Mouse (Mus musculus) forebrain, embryonic 13.5 days (tissue): Measurements from ENCODE around the gene A930018P22Rik. TPM values are rescaled to one million over a fixed set of nuclear protein-coding genes. Genes with fewer than 3 reads are reported as not detected.
A peak's percentile ranks its signal among the peaks of the same experiment; 100 is the strongest.

Experiments
- ATAC-seq: fragments of 200-750 bp; cut with Nextera tagmentation; 2 replicates; pipeline ENCODE4 v1.8.0; 2017
- H3K27ac ChIP-seq: fragments of 300-500 bp; sonication (generic); 2 replicates; pipeline ENCODE4 v1.5.1; 2015; ENCODE audit warnings: inconsistent platforms, mild to moderate bottlenecking, moderate library complexity
- H3K27me3 ChIP-seq: fragments of 300-500 bp; sonication (generic); 2 replicates; pipeline ENCODE4 v1.6.1; 2015; ENCODE audit warnings: mild to moderate bottlenecking, inconsistent platforms
- H3K36me3 ChIP-seq: fragments of 300-500 bp; sonication (generic); 2 replicates; pipeline ENCODE4 v1.6.1; 2015; ENCODE audit warnings: mild to moderate bottlenecking, inconsistent platforms; ENCODE audit not compliant: poor library complexity, severe bottlenecking
- H3K4me1 ChIP-seq: fragments of 300-500 bp; sonication (generic); 2 replicates; pipeline ENCODE4 v1.6.1; 2015; ENCODE audit warnings: inconsistent platforms
- H3K4me2 ChIP-seq: fragments of 300-500 bp; sonication (generic); 2 replicates; pipeline ENCODE4 v1.6.1; 2015; ENCODE audit warnings: inconsistent platforms, mild to moderate bottlenecking, moderate library complexity
- H3K4me3 ChIP-seq: fragments of 300-500 bp; sonication (generic); 2 replicates; pipeline ENCODE4 v1.5.1; 2015; ENCODE audit warnings: mild to moderate bottlenecking, inconsistent platforms
- H3K9ac ChIP-seq: fragments of 300-500 bp; sonication (generic); 2 replicates; pipeline ENCODE4 v1.6.1; 2015; ENCODE audit warnings: mild to moderate bottlenecking, inconsistent platforms
- H3K9me3 ChIP-seq: fragments of 300-500 bp; sonication (generic); replicated peaks from 2 replicates; pipeline ENCODE4 v1.6.1; 2016; ENCODE audit warnings: inconsistent platforms
- WGBS: fragments of 180-500 bp; shearing (Covaris S2); methylation state at CpG from one replicate; pipeline ENCODE4 v1.1.7; 2015; 5-methylcytosine and 5-hydroxymethylcytosine counted together
- polyA plus RNA-seq: library from polyadenylated mRNA; unstranded; fragments of >200 nt; fragmentation: Nextera tagmentation; extraction: Ambion mirVana; gene quantifications from 2 replicates; pipeline ENCODE4 v1.2.1, GENCODE M21; 2015

Gene A930018P22Rik
- polyA plus RNA-seq, 1 experiment from 2014 or later = not detected

GRCm38 (mm10) chr2:104121681-104122504, 676 bp upstream of the A930018P22Rik start:
- ATAC-seq = no peak; the same call in 1 of the 2 replicates
- WGBS = 76% methylated on average over 8 of the region's 8 CpGs

GRCm38 (mm10) chr2:104123540-104123939, 971 bp downstream of the A930018P22Rik start:
- Histone ChIP-seq H3K4me3 (peak overlapping the region; percentile 74), H3K36me3 (no peaks in the 10 kb centered on the region), H3K4me1 (peaks cover 6% of the 10 kb centered on the region; the same call in 1 of the 2 replicates), H3K27ac (no peak overlapping the region), H3K27me3 (peaks cover 22% of the 10 kb centered on the region), H3K4me2 (peak overlapping the region; percentile 91), H3K9me3 (no peaks in the 10 kb centered on the region), H3K9ac (no peak overlapping the region)
- ATAC-seq = no peak
- WGBS = 54% methylated on average over 3 of the region's 3 CpGs

More at GRCm38 (mm10) chr2:104121681-104122504, 676 bp upstream of the A930018P22Rik start:
- Histone ChIP-seq H3K4me1 (peaks cover 6% of the 10 kb centered on the region; the same call in 1 of the 2 replicates), H3K4me3 (peak overlapping the region; percentile 74), H3K27me3 (peaks cover 20% of the 10 kb centered on the region), H3K27ac (no peak overlapping the region), H3K9me3 (no peaks in the 10 kb centered on the region), H3K36me3 (no peaks in the 10 kb centered on the region), H3K9ac (no peak overlapping the region), H3K4me2 (peak overlapping the region; percentile 91)

DNA sequence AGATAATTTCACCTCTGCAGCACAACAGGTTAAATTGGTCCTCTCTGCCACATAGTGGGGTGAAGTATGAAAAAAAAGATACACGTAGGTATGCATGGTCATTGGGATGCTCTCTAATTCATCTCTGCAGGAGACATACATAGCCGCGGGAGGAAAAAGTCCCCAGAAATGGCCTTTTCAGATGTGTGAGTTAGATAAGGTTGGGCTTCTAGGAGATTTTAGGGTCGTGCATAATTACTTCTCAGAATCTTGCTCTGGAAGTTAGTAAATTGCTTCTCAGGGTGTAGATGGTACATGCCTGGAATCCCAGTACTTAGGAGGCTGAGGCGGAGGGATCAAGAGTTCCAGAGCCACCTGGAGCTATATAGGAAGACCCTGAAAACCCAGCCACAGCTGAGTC, 1.5 kb downstream of the A930018P22Rik start:
- Histone ChIP-seq H3K36me3 (no peaks in the 10 kb centered on the region), H3K4me3 (no peak overlapping the region), H3K4me2 (no peak overlapping the region), H3K27me3 (peaks cover 22% of the 10 kb centered on the region), H3K4me1 (peaks cover 6% of the 10 kb centered on the region; the same call in 1 of the 2 replicates), H3K9me3 (no peaks in the 10 kb centered on the region), H3K27ac (no peak overlapping the region), H3K9ac (no peak overlapping the region)
- WGBS = 80% methylated on average over 5 of the region's 5 CpGs
- no peak for ATAC-seq

DNA sequence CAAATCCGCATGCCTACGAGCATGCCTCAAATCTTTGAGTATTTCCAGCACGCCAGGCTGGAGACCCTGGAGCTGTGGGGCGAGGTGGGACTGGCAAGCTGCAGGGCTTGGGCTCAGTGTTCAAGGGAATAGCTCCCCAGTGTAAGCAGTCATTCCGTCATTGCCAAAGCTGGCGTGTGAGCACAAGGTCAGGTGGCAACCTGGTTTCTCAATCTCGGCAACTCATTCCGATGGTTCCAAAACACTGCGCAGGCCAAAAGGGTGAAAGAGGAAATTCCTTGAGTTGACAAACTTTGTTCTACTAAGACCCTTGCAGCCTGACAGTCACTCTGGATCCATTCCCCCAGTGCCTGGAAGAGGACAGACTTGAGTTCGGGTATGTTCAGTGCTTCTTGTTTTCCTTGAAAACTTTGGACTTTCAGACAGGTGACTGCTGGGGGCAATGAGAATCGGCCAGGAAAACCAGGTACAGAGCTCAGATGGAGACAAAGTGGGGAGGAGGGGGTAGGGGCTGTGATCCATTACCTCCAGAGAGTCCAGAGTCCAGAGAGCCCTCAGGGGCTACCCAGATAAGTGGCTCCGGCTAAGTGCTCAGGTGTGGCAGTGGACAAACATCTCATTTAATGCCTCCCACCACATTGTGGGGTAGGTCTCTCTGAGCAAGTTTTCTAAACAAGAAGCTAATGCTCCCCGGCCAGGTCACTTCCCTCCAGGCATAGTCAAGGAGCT, 6.4 kb downstream of the A930018P22Rik start:
- no peaks in the 10 kb centered on the region for H3K4me1 ChIP-seq
- H3K9ac ChIP-seq = no peak overlapping the region
- H3K27me3 ChIP-seq = peaks cover 11% of the 10 kb centered on the region
- no peaks in the 10 kb centered on the region for H3K9me3 ChIP-seq
- no peak overlapping the region for H3K27ac ChIP-seq
- no peaks in the 10 kb centered on the region for H3K36me3 ChIP-seq
- WGBS = 90% methylated on average over 13 of the region's 13 CpGs
- no peak overlapping the region for H3K4me3 ChIP-seq
- H3K4me2 ChIP-seq = no peak overlapping the region
- no peak for ATAC-seq

GRCm38 (mm10) chr2:104130165-104130564, 7.6 kb downstream of the A930018P22Rik start:
- 81% methylated on average over 6 of the region's 6 CpGs for WGBS
- H3K27me3 ChIP-seq = peaks cover 6% of the 10 kb centered on the region
- no peaks in the 10 kb centered on the region for H3K9me3 ChIP-seq
- no peak overlapping the region for H3K4me3 ChIP-seq
- H3K27ac ChIP-seq = no peak overlapping the region
- no peaks in the 10 kb centered on the region for H3K4me1 ChIP-seq
- no peak overlapping the region for H3K4me2 ChIP-seq
- H3K9ac ChIP-seq = no peak overlapping the region
- no peaks in the 10 kb centered on the region for H3K36me3 ChIP-seq
- no peak for ATAC-seq

DNA sequence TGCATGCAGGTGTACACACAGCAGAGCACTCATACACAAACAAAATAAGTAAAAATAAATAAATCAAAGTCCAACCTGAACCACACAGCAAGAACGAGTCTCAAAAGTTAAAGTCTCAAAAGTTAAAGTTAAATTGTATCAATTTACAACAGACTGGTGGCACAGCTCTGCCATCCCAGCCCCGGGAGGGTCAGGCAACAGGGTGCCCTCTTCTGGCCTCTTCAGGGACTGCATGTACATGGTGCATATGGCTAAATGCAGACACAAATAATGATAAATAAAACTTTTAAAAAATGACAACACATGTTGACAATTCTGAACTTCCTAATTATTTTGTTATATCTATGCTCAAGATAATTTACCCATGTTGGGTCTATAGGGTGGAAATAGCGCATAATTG, 8.4 kb downstream of the A930018P22Rik start:
- Histone ChIP-seq H3K27me3 (peaks cover 6% of the 10 kb centered on the region; the same call in 1 of the 2 replicates), H3K4me3 (no peak overlapping the region)
- WGBS = 67% methylated on average over 3 of the region's 3 CpGs

GRCm38 (mm10) chr2:104132266-104132859, 9.8 kb downstream of the A930018P22Rik start:
- H3K9me3 ChIP-seq = no peaks in the 10 kb centered on the region
- no peaks in the 10 kb centered on the region for H3K36me3 ChIP-seq
- no peak overlapping the region for H3K4me3 ChIP-seq
- ATAC-seq = no peak
- peaks cover under 1% of the 10 kb centered on the region; the same call in 1 of the 2 replicates for H3K27me3 ChIP-seq
- H3K9ac ChIP-seq = no peak overlapping the region
- no peaks in the 10 kb centered on the region for H3K4me1 ChIP-seq
- no peak overlapping the region for H3K27ac ChIP-seq
- no peak overlapping the region for H3K4me2 ChIP-seq
- WGBS = 81% methylated on average over 7 of the region's 7 CpGs

More for the DNA sequence above, 8.4 kb downstream of the A930018P22Rik start:
- H3K36me3 ChIP-seq = no peaks in the 10 kb centered on the region
- ATAC-seq = no peak
- no peak overlapping the region for H3K4me2 ChIP-seq
- no peak overlapping the region for H3K9ac ChIP-seq
- no peaks in the 10 kb centered on the region for H3K9me3 ChIP-seq
- no peaks in the 10 kb centered on the region for H3K4me1 ChIP-seq
- no peak overlapping the region for H3K27ac ChIP-seq

- no peak overlapping the region for H3K27ac ChIP-seq
- WGBS = 56% methylated on average over 11 of the region's 12 CpGs
- no peaks in the 10 kb centered on the region for H3K36me3 ChIP-seq
- ATAC-seq = no peak
- no peak overlapping the region for H3K4me3 ChIP-seq
- no peak overlapping the region for H3K4me2 ChIP-seq
- no peak overlapping the region for H3K9ac ChIP-seq
- no peaks in the 10 kb centered on the region for H3K27me3 ChIP-seq
- no peaks in the 10 kb centered on the region for H3K9me3 ChIP-seq
- H3K4me1 ChIP-seq = no peaks in the 10 kb centered on the region
These were observed 10.7 kb downstream of the A930018P22Rik start for GRCm38 (mm10) chr2:104133042-104133810.

DNA sequence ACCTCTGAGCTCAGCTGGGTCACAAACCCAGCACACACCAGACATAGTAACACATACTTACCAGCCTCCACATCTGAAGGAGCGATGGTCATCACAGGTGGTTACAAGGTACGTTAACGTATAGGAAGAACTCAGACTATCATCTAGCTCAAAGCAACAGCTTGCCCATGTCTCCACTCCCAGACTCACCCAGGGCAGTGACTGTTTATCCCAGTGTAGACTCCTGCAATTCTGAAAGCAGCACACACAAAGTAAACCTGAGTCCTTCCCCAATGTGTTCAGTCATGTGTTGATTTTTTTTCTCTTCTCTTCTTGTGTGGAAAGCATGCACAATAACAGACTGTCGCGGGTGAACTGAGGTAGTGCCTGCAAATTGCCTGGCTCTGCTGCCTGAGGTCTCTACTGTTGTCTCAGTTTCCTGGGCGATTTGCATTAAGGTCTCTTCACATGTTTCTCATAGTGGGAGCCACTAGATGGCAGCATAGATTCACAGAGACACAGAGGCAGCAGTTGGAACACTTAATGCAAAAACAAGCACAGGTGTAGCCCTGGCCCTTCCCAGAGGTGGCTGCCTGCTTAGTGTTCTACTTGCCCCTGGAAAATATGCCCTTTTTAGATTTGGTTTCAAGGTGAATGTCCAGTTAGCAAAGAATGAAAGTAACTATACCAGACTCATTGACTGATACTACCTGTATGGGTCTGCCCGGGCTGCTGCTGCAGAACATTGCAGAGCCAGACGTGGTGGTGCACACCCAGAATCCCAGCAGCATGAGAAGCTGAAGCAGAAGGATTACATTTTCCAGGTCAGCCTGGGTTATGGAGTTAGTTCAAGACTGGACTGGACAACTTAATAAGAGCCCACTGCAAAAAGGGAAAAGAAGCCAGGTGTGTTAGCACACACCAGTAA, 11.8 kb downstream of the A930018P22Rik start:
- WGBS = 50% methylated on average over 8 of the region's 8 CpGs
- Histone ChIP-seq H3K9me3 (no peaks in the 10 kb centered on the region), H3K27ac (no peak overlapping the region), H3K27me3 (no peaks in the 10 kb centered on the region), H3K4me3 (no peak overlapping the region), H3K4me2 (no peak overlapping the region), H3K36me3 (no peaks in the 10 kb centered on the region), H3K9ac (no peak overlapping the region), H3K4me1 (no peaks in the 10 kb centered on the region)
- ATAC-seq = peak; percentile 85

- no peaks in the 10 kb centered on the region for H3K4me1 ChIP-seq
- no peak for ATAC-seq
- no peak overlapping the region for H3K9ac ChIP-seq
- no peak overlapping the region for H3K27ac ChIP-seq
- H3K4me2 ChIP-seq = no peak overlapping the region
- no peak overlapping the region for H3K4me3 ChIP-seq
- no peaks in the 10 kb centered on the region for H3K36me3 ChIP-seq
- no peaks in the 10 kb centered on the region for H3K9me3 ChIP-seq
- 69% methylated on average over 2 of the region's 2 CpGs for WGBS
- no peaks in the 10 kb centered on the region for H3K27me3 ChIP-seq
These were observed 13.4 kb downstream of the A930018P22Rik start for GRCm38 (mm10) chr2:104135920-104136319.

- no peak overlapping the region for H3K9ac ChIP-seq
- no peaks in the 10 kb centered on the region for H3K27me3 ChIP-seq
- no peaks in the 10 kb centered on the region for H3K36me3 ChIP-seq
- H3K4me3 ChIP-seq = no peak overlapping the region
- H3K4me2 ChIP-seq = no peak overlapping the region
- 92% methylated on average over 8 of the region's 8 CpGs for WGBS
- H3K27ac ChIP-seq = no peak overlapping the region
- no peaks in the 10 kb centered on the region for H3K9me3 ChIP-seq
- ATAC-seq = no peak
- no peaks in the 10 kb centered on the region for H3K4me1 ChIP-seq
These were observed 19.6 kb downstream of the A930018P22Rik start for GRCm38 (mm10) chr2:104142140-104142539.
